Mouse (Mus musculus) layer of hippocampus, postnatal 14 days (tissue): Measurements from ENCODE around the gene Macrod1. TPM values are rescaled to one million over a fixed set of nuclear protein-coding genes. Genes with fewer than 3 reads are reported as not detected.

Source experiments
- DNase-seq, 2 experiments: peaks; one replicate each; pipeline ENCODE4 v3.0.0; 2021 to 2022; ENCODE audit warnings: low spot score in 2 of 2, mixed read lengths in 1 of 2
- total RNA-seq, 2 experiments: library from RNA; stranded (reverse); gene quantifications; 2 replicates each; pipeline ENCODE4 v1.2.3; 2021

The Macrod1 gene
- total RNA-seq, 2 experiments from 2014 or later: 10.3 to 11.6 TPM

DNA sequence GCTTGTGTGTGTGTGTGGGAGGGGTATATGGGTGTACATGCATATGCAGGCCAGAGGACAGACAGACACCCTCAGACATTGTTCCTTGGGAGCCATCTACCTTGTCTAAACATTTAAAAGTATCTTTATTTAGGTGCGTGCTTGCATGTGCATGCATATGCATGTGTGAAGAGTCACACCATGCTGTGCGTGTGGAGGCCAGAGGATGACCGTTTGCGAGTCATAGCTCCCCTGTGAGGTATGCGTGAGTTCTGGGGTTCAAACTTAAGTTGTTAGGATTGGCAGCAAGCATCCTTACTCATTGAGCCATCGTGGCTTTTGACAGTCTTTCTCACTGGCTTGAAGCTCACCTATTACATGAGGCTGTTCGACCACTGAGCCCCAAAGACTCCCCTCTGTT lies 21.7 kb downstream of the Macrod1 start:
- DNase-seq: no peak

- DNase-seq: no peak
These were observed 25.1 kb downstream of the Macrod1 start for GRCm38 (mm10) chr19:7081516-7082266.

DNA sequence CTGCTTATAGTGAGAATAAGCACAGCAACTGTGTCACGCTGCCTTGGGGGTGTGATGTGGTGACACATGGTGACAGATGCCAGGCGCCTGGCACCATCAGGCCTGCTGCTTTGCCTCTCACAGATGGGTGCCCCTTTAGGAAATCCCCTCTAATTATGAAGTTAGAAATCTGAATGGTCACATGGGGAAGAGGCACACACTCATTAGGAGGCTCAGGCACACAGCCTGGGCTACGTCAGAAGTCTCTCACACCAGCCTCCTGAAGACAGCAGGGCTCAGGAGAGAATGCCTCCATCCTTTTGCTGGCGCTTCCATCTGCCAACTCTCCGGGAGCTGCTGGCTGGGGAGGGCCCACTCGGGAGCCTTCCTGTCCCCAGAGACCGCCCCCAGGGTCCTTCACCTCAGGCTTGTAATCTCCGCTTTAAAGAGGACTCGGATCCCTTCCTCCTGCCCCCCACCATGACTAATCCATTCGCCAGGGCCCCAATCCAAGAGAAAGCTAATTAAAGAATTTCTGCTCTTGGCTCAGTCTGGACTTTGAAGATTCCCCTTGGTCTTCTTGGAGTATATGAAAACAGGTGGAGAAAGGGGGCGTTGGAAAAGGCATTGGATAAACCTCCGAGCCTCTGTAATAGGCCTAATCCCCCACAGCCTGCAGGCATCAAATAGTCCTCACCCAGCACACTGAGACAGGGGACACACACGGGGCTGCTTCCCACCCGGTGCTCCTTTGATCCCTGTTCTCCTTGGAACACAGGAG lies 26.6 kb downstream of the Macrod1 start:
- DNase-seq: peak in 1 of 2 experiments; percentile 52

GRCm38 (mm10) chr19:7084734-7085133 lies 28.1 kb downstream of the Macrod1 start:
- no peak for DNase-seq

DNA sequence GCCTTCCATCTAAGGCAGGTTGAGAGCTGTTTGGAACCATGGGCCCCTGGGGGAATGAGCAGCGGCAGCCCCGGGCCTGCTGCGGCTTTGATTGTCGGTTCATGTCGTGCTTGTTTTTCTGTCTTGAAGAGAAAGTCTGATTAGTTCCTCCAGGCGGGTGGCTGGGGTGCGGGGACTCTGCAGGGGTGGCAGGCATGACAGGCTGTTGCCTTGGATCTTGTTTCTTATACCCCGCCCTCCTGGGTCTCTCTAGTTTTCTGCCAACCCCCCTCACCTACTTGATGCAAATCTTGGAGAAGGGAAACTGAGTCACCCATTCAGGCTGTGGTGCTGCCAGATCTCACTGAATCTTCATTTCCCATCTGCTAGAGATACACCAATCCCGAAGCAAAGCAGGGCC lies 31.9 kb downstream of the Macrod1 start:
- no peak for DNase-seq

GRCm38 (mm10) chr19:7089050-7089449 lies 32.4 kb downstream of the Macrod1 start:
- no peak for DNase-seq

GRCm38 (mm10) chr19:7089842-7090251 lies 33.2 kb downstream of the Macrod1 start:
- no peak for DNase-seq

DNA sequence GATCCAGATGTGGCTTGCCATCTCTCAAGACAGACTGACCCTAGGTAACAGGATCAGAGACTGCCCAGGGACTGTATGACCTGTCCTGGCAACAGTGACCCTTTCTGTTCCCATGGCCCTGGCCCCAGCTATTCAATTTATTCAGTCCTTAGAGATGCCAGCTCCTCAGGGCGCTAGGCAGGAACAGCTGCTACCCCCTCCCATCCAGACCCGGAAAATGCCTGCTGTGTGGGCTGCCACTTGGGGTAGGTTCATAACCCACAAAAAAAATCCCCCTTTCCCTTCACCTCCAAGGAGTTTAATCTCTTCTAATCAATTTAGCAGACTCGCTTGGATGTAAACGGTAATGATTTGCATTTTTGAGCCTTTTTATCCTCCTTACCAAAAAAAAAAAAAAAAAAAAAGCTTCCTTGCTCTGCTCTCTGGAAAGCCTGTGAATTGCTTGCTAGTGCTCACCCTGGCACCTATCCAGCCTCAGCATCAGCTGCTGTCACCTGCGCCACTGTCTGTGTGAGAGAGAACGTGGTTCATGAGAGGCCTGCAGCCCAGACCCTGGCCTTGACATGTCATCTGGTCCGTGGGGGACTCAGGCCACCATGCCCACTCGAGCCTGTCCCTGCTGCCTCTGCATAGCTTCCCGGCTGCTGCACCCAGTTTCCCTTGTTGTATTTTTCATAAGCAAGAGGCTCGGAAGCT lies 33.9 kb downstream of the Macrod1 start:
- DNase-seq: no peak

GRCm38 (mm10) chr19:7091448-7092050 lies 34.9 kb downstream of the Macrod1 start:
- no peak for DNase-seq

GRCm38 (mm10) chr19:7092756-7093155 lies 36.1 kb downstream of the Macrod1 start:
- DNase-seq: no peak

- DNase-seq: no peak
These were observed 43.1 kb downstream of the Macrod1 start for GRCm38 (mm10) chr19:7099620-7100155.

GRCm38 (mm10) chr19:7102039-7102438 lies 45.4 kb downstream of the Macrod1 start:
- DNase-seq: no peak

- DNase-seq: no peak
These were observed 46.9 kb downstream of the Macrod1 start for GRCm38 (mm10) chr19:7103349-7103992.

GRCm38 (mm10) chr19:7103993-7104401 lies 47.4 kb downstream of the Macrod1 start:
- DNase-seq: no peak

DNA sequence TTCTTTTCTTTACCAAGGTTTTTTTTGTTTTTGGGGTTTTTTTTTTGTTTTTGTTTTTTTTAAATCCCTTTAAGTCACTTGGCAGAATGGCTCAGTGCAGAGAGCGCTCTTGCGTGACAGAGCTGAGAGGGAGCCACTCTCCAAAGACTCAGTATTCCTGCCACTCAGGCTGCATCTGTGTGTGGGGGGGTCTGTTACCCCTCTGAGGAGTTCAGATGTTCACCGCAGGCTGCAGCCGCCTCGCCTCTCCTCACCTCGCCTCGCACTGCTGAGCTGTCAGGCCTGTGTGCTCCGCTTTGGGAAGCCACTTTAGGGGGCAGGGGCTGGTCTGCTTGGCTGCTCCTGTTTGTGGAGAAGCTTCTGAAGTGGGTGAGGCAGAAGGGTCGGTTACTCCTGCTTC lies 48.9 kb downstream of the Macrod1 start, which contains the start of gene Flrt1:
Gene Flrt1 (minus strand): TSS at position 186 of the 400 bp plus-strand sequence.
- no peak for DNase-seq

DNA sequence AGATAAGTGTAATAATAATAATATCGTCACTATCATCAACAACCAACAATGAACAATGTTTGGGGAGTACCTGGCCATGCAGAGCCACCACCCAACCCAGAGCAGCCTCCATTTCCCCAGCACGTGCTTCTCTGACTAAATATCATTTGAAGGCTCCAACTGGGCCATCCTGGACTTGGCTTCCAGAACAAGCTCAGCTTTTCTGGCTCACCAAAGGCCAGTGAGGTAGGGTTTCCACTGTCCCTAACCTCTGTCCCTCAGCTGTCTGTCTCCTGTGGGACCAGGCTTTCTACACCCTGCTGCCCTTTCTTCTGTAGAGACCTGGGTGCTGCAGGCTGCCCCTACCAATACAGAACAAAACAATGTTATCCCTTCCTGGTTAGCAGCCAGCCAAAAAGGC lies 50.0 kb downstream of the Macrod1 start:
- DNase-seq: no peak

- DNase-seq: no peak
These were observed 50.6 kb downstream of the Macrod1 start for GRCm38 (mm10) chr19:7107174-7107573.

DNA sequence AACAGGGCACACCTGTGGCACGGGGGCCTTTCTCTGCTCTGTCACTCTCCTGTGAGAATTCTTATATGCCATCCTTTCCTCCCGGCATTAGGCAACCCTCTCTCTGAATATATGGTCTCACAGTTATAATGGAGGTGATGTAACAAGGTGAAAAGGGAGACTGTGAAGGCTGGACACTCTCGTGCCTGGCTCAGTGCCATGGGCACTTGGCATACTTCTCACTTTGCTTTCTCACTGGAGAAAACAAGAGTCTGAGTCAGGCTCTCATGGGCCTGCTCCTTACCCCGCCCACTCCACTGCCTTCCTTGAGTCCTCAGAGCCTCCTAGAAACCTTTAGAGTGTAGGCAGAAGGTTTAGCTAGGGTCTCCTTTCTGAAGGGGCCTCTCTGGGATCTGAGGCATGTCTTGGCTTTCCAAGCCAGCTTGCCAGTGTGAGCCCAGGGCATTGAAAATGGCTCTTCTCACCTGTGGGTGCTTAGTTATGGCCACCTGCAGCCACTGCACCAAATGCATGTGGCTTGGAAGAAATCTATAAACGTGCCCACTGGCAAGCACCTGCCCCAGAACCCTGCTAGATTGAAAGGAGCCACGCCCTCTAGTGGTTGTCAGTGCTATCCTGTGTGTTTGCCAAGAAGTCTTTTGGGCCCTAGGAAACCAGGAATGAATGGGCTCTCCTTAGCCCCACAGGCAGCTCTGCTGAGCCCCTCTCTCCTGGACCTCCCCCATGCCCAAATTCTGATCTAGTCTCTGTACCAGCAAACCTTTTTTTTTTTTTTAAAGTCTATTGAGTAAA lies 51.7 kb downstream of the Macrod1 start:
- DNase-seq: no peak

GRCm38 (mm10) chr19:7110097-7110496 lies 53.5 kb downstream of the Macrod1 start:
- no peak for DNase-seq

DNA sequence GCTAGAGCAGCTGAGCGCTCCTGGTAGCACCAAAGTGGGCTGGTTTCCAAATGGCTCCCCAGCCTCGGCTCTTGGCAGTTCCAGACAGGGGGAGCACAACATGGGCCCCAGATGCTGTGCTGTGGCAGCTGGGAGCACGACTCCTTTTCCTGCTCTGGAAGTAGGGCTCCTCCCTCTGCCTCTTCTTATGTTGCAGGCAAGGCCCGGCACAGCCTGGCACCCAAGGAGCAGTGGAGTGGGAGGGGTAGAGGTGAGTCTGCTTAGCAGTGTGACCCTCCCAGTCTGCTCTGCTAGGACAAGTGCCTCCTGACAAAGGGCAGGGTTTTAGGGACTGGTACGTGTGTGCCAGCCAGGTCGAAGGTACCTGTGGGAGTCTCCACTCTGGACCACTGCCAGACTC lies 54.3 kb downstream of the Macrod1 start:
- DNase-seq: no peak
